Mouse (Mus musculus): ENCODE results near the gene Slc31a1.

Gene Slc31a1

DNA sequence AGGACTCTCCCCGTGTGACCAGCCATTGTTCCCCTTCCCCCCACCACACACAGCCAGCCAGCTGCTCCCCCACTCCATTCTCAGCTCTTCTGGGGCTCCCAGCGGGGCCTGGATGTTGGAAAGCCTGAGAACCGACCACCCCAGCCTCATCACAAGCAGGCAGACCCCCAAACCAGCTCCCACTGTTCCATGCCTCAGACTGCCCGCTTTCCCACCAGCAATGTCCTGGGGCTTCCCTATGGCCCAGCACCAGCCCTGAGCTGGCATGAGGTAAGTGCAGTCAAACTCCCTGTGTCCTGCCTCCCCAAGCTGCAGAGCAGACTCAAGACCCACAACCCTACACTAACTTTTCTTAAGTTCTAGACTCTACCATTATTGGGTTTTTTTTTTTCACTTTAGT lies 45.6 kb downstream of the Slc31a1 start:
- DNase-seq (ENCODE audit: extremely low spot score, low read depth, low spot score) = no peak

DNA sequence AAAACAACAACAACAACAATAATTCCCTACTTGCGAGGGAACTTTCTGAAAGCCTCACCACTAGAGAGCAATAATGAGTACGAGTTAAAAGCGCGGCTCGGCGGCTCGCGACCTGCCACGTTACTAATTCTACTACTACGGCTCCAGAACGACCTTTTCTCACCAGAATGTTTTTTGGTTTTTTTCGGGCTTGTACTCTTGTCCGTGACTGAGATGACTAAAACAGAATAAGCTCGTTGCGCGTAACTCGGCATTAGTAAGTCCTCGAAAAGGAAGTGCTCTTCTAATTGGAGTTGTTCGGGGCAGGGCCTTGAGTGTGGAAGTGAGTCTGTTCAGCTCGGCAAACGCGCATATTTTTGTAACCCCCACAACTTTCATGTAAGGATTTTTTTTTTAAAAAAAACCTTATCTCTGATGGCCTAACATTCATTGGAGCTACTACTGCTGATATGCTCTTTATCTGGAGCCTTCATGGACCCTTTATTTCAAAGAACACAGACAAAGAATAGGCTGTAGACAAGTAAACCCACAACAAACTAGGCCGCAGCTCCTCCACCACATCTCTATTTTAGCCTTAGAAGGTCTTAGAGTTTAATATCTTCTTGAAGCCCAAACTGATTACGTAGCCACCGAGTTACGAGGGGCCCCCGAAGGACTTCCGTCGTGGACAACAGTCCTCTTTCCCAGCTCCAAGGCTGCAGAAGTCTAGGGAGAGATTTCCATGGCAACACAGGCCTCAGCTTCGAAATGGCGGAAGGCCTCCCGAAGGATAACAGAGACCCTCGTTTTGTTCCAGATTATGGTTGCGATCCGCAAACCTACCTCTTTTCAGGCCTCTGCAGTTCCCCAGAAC lies 47.4 kb downstream of the Slc31a1 start:
- DNase-seq (ENCODE audit: extremely low spot score, low read depth, low spot score) = peak; percentile 44

DNA sequence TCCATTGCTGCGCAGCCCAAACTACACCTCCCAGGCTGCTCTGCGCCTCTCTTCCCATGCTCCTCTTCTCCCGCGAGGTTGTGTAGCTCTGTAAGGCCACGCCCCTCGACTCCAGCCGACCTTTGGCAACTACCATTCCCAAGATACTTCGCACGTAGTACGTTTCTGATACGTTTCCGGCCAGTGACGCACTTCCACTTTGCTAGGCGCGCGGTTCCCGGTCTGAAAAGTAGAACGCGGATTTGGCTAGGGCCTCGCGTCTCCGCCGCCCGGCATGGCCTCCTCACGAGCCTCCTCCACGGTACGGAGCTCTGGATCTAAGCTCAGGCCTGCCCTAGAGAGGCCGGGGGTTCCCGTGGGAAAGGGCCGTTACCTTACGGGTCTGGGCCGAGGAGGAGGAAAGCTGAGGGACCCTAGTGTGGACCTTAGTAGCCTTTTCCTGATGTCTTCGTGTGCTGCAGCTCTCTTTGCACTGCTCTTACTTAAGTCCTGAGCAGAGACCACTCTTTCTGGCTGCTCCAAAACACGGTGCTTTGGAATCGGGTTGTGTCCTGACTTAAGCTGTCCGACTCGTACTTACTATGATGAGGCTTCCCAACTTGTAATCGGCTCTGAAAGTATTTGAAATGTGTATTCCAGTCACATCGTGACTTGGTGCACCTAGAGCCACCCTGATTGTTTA lies 48.2 kb downstream of the Slc31a1 start, which contains the start of the genes Cdc26 and Prpf4:
Cdc26 (minus strand) TSS at position 42 of the 682 bp plus-strand sequence.
Prpf4 (plus strand) TSS at position 197 of the 682 bp plus-strand sequence.
- DNase-seq (ENCODE audit: extremely low spot score, low read depth, low spot score) = peak; percentile 97

DNA sequence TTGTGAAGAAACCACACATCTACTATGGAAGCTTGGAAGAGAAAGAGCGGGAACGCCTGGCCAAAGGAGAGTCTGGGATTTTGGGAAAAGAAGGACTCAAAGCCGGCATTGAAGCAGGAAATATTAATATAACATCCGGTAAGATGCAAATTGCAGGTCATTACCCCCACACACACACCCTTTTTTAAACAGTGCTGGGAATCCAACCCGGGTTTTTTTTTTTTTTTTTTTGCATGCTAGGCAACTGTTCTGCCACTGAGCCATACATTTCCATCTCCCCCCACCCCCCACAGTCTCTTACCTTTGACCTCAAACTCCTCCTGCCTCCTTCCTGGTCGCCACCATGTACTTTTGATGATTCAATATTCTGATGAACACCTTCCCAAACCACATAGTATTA lies 49.1 kb downstream of the Slc31a1 start:
- DNase-seq (ENCODE audit: extremely low spot score, low read depth, low spot score) = no peak

DNA sequence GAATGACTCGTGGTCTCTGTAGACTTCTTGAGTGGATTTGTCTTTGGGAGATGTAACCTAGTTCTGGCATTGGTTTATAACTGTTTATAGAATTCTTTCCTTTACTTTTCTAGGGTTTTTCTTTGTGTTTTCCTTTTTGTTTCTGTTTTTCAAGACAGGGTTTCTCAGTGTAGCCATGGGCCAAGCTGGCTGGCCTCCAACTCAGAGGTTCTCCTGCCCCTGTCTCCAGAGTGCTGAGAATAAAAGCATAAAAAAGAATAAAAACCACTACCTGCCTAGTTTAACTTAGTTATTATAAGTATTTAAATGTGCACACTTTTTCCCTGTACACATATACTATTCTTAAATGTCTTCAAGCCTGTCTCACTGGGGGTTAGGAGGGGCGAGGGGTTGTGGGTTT lies 49.8 kb downstream of the Slc31a1 start:
- no peak for DNase-seq (ENCODE audit: extremely low spot score, low read depth, low spot score)

DNA sequence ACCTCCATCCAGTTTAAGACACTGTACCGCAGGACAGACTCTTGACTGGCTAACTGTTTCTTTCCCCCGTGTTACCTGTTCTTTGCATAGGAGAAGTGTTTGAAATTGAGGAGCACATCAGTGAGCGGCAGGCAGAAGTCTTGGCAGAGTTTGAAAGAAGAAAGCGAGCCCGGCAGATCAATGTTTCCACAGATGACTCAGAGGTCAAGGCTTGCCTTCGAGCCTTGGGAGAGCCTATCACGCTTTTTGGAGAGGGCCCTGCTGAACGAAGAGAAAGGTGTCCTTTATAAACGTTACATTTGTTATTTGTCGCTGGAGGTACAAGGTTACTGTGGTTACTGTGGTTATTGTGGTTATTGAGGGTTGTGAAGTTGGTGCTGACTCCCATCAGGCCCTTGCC lies 51.1 kb downstream of the Slc31a1 start:
- DNase-seq (ENCODE audit: extremely low spot score, low read depth, low spot score) = no peak

DNA sequence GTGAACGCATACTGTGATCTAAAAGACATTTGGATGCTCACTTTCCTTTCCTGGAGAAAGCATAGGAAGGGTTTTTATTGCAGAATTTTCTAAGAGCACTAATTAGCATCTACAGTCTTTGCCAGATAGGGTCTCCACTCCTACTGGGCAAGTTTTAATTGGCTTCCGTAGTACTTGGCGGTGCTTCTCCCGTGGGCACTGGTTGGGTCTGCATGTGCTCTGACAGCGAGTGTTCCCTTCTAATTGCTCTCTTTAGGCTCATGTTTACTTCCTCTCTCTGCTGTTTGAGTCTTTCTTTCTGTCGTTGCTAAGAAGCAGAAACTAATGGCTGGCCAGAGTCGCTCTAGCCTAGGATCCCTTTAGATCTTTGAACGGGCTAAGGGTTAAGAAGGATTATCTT lies 57.9 kb downstream of the Slc31a1 start:
- no peak for DNase-seq (ENCODE audit: extremely low spot score, low read depth, low spot score)

DNA sequence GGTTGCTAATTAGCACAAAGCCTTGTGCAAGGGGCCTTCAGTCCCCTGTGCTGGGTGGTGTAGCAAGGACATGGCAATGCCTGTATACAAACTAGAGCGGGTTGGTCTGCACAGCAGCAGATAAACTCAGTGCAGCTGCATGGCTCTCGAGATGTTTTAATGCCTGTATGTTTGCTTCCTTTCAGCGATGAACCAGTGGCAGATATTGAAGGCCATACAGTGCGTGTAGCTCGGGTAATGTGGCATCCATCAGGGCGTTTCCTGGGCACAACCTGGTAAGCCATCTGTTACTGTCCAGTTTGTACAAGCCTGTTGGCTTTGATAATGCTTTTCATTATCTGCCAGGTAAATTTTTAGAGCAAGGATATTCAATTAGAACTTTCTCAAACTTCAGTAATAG lies 58.6 kb downstream of the Slc31a1 start:
- DNase-seq (ENCODE audit: extremely low spot score, low read depth, low spot score) = no peak

DNA sequence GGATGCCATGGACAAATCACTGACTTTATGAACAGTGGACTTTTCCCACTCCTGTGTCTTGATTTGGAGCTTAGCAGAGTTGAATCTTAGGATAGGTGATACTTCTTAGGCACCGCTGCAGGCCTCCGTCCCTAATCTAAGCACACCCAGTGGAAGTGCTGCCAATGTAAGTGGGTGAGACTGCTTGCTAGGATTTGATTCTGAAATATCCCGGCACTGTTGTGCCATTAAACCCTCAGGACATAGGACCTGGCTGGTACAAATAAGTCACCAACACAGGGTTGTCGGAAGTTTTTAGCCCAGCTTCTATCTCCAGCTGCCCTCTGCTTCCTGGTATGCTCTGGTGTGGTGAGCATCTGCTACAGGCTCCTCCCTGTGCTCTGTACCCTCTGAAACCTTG lies 65.4 kb downstream of the Slc31a1 start:
- no peak for DNase-seq (ENCODE audit: extremely low spot score, low read depth, low spot score)

DNA sequence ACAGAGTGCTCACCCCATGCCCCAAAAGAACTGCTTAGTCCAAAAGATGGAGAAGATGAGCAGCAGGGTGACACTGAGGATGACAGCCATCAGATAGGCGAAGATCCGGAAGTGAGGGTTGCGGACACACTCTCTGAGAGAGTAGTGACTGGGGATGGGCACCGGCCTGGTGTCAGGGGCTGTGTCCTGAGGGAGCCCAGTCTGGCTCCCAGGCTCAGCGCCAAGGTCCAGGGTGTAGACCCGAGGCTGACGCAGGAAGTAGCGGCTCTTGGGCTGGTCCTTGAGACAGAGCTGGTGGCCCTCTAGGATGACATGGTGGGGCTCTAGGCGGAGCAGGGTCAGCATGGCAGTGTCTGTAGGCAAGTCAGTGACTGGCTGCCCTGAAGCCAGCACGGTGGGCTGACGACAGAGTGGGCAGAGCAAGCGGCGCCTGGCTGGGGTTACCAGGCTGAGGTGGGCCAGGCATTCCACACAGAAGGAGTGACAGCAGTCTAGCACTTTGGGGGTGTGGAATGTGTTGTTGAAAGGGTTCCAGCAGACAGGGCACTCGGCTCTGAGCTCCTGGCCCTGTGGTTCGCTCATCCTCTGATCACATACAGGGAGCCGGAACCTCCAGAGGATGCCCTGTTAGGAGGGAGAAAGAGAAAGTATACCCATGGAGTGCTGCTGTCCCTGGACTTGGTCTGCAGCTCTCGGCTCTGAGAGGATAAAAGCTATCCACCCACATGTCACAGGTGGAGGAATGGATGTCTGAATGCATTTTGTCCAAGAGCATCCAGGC lies 67.6 kb downstream of the Slc31a1 start:
- no peak for DNase-seq (ENCODE audit: extremely low spot score, low read depth, low spot score)

DNA sequence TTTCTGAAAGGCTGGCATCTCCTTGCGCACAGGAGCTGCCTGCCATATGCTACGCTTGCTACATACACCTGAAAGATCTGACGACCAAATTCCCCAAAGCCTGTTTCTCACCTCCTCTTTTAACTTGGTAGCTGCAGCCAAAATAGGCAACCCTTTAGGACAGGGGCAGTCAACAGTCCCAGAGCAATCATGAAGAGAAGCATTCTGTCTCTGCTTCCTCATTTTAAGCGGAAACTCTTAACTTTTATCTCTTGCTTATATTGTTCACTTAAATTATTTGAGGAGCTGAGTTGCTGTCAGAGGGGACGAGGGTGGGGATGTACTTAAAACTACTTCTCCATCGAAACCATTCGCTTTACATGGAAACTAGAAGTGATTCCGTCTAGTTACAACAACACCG lies 69.1 kb downstream of the Slc31a1 start:
- no peak for DNase-seq (ENCODE audit: extremely low spot score, low read depth, low spot score)

DNA sequence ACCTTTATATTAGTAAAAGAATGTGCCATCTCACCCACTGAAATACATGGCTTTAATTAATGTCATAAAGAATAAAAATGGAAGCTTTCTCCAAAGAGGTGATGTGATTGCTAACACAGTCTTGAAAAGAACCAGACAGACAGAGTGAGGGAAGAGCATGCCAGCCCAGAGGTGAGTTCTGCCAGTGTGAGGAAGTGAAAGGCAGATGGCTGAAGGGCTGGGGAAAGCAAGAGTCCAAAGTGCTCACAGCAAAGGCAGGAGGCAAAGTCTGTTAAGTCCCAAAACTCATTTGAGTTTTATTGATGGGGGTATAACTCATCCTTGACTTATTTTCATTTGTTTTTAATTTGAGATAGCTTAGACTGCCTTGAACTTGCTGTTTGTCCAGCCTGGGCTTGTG lies 70.2 kb downstream of the Slc31a1 start:
- no peak for DNase-seq (ENCODE audit: extremely low spot score, low read depth, low spot score)

DNA sequence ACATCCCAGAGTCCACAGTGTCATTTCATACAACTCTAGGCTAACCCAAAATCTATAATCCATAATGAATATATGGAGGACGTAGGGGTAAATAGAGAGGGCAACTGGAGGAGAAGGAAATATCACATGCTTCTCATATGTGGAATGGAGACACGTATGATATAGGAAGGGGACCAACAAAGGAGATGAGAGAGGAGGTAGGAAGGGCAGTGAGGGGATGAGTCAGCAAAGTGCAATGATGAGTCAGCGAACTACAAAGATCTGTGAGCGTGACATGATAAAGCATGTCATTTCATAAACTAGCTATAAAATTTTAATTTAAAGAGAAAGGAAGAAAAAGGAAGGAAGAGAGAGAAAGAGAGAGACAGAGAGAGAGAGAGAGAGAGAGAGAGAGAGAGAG lies 71.0 kb downstream of the Slc31a1 start:
- DNase-seq (ENCODE audit: extremely low spot score, low read depth, low spot score) = no peak

DNA sequence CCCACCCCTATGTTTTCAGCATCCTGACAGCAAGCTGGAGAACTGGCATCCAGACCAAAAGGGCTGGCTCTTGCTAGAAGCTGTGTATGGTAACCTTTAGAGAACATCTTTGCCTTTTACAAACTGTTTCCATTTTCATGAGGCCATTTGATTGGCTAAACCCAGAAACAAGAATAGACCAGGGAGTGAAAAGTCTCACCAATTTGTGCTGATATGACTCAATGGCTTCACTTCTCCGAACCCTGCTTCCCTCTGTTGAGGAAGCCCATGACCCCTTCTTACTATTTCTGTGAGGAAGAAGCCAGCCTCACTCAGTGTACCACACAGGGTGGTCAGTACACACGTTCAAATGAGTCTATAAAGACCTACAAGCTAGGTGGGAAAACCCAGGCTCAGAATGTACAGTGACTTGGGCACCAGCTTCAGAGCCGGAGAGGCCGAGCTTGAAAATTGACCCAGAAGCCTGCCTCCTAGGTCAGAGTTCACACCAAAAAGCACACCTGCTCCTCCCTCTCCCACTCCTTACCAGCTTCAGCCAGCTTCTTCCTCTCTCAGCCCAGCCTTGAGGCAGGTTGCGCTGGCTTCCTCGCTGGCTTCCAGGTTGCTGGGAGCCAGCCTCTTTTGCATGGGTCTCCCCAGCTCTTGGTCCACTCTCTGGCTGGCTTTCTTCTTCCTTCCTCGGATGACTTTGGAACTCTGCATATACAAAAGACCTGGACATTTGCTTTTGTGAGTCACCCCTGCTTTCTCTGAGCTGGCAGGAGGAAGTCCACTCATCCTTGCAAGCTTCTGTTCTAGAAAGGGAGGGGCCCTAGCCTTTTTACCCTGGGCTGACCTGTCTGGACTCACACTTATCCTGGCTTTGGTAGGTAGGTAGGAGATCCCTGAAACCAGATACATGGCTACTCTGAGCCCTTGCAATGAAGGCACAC lies 73.7 kb downstream of the Slc31a1 start:
- DNase-seq (ENCODE audit: extremely low spot score, low read depth, low spot score) = no peak

DNA sequence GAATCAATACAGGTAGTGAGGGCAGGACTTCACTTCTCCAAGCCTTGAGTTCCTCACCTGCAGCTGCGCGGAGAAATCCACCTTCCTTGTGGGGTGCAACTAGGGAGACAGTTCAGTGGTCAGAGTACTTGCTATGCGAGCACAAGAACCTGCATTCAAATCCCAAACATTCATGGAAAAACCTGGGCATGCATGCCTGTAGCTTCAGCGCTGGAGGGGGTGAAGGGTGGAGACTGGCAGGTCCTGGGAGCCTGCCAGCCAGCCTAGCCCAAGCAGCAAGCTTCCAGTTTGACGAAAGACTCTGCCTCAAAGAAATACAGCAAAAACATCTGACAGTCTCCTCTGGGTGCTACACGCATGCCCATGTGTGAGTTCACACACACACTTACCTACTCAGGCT lies 74.6 kb downstream of the Slc31a1 start, which contains the start of gene Rnf183:
Rnf183 (minus strand) TSS at position 172 of the 400 bp plus-strand sequence.
- no peak for DNase-seq (ENCODE audit: extremely low spot score, low read depth, low spot score)

DNA sequence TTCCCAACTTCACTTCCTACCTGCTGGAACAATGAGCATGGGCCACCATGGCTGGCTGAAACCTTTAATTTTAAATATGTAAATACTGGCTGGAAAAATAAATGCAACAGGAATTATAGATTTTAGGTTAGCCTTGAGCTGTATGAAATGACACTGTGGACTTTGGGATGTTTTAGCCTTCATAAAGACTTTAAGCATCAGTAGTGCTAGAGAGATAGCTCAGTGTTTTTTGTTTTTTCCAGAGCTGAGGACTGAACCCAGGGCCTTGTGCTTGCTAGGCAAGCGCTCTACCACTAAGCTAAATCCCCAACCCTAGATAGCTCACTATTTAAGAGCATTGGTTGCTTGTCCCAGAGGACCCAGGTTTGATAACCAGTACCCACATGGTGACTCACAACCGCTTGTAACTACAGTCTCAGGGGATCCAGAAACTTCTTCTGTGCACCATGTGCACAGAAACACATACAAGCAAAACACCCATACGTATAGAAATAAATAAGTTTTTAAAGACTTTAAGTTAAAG lies 76.8 kb downstream of the Slc31a1 start:
- DNase-seq (ENCODE audit: extremely low spot score, low read depth, low spot score) = no peak

DNA sequence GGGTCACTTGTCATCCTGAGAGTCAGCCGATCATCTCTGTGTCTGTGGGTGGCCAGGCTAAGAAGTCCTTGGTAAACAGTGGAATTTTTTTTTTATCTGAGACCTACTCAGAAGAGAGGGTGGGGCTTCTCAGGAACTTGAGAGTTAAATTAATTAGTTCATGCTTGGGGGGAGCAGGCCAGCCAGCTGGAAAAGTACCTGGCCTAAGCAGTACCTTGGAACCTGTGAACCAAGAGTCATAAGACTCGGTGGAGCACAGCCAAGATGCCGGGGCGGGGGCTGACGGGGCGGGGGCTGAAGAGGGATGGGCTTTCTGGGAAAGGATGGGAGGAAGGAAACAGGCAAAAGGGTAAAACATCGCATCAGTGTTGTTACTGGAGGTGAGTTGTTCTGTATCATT lies 77.3 kb downstream of the Slc31a1 start:
- no peak for DNase-seq (ENCODE audit: extremely low spot score, low read depth, low spot score)

DNA sequence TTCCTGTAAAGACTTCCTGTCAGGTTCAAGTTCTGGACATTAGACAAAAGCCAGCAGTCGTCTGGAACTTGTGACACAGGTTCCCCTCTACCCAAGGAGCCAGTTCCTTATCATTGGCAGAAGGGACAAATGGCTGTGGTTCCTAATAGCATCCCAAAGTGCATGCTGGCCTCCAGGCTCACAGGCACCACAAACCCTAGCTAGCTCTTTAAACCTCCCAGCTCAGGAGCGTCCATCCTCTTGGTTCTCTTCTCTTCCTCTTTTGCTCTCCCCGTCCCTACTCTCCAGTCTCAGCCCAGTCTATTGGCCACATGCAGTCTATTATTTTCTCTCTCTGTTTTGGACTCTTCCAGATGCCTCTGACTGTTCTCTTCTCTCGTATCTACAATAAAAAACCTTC lies 79.3 kb downstream of the Slc31a1 start:
- no peak for DNase-seq (ENCODE audit: extremely low spot score, low read depth, low spot score)

DNA sequence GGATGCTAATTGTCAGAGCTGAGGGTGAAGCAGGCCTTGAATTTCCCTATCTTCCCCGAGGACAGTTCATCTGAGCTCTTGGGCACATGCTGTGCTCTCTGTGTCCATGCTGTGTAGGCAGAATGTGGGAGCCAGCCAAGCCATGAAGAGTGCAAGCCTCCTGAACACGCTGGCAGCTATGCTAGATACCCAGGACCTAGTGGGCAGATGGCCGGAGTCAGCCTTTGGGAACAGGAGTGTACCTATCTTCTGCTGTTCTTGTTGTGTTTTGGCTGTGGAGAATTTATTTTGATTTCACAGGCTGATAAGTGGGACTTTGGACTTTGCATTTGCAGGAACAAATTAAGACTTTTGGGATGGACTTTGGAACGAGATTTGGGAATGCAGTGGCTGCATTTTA lies 80.0 kb downstream of the Slc31a1 start:
- no peak for DNase-seq (ENCODE audit: extremely low spot score, low read depth, low spot score)

DNA sequence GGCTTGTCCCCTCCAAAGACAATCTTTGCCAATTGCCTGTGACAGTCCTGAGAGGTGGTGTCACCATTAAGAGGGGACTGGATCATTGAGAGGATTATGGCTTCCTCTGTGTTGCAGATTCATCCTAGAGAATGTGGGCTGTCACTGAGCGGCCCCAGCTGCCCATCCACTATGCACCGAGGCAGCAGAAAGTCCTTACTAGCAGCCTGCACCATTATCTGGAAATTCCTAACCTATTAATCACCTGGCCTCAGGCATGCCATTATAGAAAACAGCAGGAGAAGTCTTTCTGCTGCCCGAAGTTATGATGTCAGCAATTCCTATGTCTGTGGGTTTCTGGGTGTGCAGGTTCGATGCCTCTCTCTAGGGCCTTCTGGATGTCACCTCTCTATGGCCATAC lies 80.5 kb downstream of the Slc31a1 start:
- no peak for DNase-seq (ENCODE audit: extremely low spot score, low read depth, low spot score)
